ENCODE assay signal across 22 mouse cellular contexts in the genomic region with DNA sequence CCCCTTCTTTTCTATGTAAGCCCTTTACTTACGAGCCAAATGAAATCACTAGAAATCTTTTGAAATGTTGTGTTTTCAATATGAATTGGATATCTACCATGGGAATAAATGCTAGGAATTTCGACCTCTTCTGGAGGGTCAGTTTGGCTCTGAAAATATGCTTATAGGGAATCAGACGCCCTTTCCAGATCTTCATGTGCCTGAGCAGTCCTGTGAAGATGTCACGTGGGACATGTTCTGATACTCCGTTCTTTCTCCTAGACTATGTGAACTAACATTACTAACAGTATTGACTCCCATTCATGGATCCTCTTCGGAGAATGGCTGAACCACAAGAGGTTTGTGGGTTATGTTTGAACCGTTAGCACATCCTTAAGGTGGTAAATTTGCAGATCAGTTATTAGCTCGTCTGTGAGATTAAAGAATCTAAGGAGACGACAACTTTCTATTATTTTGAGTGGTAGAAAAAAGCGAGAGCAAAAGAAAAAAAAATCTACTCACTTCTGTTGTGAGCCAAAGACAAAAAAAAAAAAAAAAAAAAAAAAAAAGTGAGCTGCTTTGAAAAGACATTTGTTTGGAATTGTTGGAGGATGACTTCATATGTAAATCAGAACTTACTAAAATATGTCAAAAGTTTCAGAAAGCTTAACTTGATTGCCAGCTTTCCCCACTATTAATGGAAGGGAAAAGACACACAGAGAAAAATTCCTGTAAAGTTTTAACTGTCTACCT.
A peak's percentile ranks its signal among the peaks of the same experiment; 100 is the strongest.
DNase-seq lines count a peak whose midpoint lies in the region; ATAC-seq lines count a peak whose summit lies in the region.
"Had no signal": no experiment of that assay in that cellular context is flagged by ENCODE, and none has a peak within 500 bp of the region (broad histone marks: within the 10 kb centered on the region; RNA-seq: fewer than 3 reads in every experiment).

No protein-coding gene starts in this region.

- H3K9ac ChIP-seq in embryonic facial prominence, embryonic 13.5 days: no peak overlapping the region
- no peak overlapping the region for H3K9ac ChIP-seq in lung, embryonic 16.5 days (ENCODE audit: low read length)
- no peak overlapping the region for H3K9ac ChIP-seq in embryonic facial prominence, embryonic 15.5 days
- no peak overlapping the region for H3K9ac ChIP-seq in neural tube, embryonic 15.5 days (replicated peaks)
- H3K9ac ChIP-seq: forebrain, embryonic 12.5 days; liver, postnatal 0 days; midbrain, embryonic 15.5 days had no signal

- ATAC-seq in embryonic facial prominence, embryonic 13.5 days (ENCODE audit: insufficient number of reproducible peaks, insufficient read depth, low FRiP score, low TSS enrichment, low read depth): no peak
- no peak for ATAC-seq in lung, embryonic 16.5 days (ENCODE audit: low read depth)
- no peak for ATAC-seq in embryonic facial prominence, embryonic 15.5 days (ENCODE audit: insufficient number of reproducible peaks, low FRiP score, low TSS enrichment, low read depth)
- ATAC-seq in neural tube, embryonic 15.5 days (ENCODE audit: low FRiP score): no peak
- ATAC-seq: hindbrain, embryonic 16.5 days; intestine, postnatal 0 days; liver, postnatal 0 days; midbrain, embryonic 15.5 days had no signal

- no peaks in the 10 kb centered on the region for H3K27me3 ChIP-seq in embryonic facial prominence, embryonic 13.5 days
- no peaks in the 10 kb centered on the region for H3K27me3 ChIP-seq in embryonic facial prominence, embryonic 10.5 days (replicated peaks; ENCODE audit: low read depth, poor library complexity, severe bottlenecking)
- H3K27me3 ChIP-seq in lung, embryonic 16.5 days (ENCODE audit: control insufficient read depth, insufficient read depth, low read depth, low read length): no peaks in the 10 kb centered on the region
- no peaks in the 10 kb centered on the region for H3K27me3 ChIP-seq in embryonic facial prominence, embryonic 15.5 days
- H3K27me3 ChIP-seq in neural tube, embryonic 15.5 days (replicated peaks): no peaks in the 10 kb centered on the region
- H3K27me3 ChIP-seq: forebrain, embryonic 12.5 days; midbrain, embryonic 15.5 days had no signal

- 0 out of 2 replicates have a peak overlapping the region, but pooled peaks have one; percentile 37 for H3K4me2 ChIP-seq in embryonic facial prominence, embryonic 13.5 days
- no peak overlapping the region for H3K4me2 ChIP-seq in lung, embryonic 16.5 days (ENCODE audit: low read depth, low read length)
- no peak overlapping the region for H3K4me2 ChIP-seq in embryonic facial prominence, embryonic 15.5 days (replicated peaks)
- no peak overlapping the region for H3K4me2 ChIP-seq in neural tube, embryonic 15.5 days
- H3K4me2 ChIP-seq: forebrain, embryonic 12.5 days; liver, embryonic 11.5 days; midbrain, embryonic 15.5 days had no signal

- no peak overlapping the region for H3K4me3 ChIP-seq in embryonic facial prominence, embryonic 13.5 days
- H3K4me3 ChIP-seq in embryonic facial prominence, embryonic 10.5 days: no peak overlapping the region
- H3K4me3 ChIP-seq in lung, embryonic 16.5 days (ENCODE audit: low read length): no peak overlapping the region
- no peak overlapping the region for H3K4me3 ChIP-seq in embryonic facial prominence, embryonic 15.5 days (replicated peaks)
- no peak overlapping the region for H3K4me3 ChIP-seq in neural tube, embryonic 15.5 days (replicated peaks)
- H3K4me3 ChIP-seq: erythroblast, embryonic 14.5 days; forebrain, embryonic 12.5 days; hindbrain, embryonic 10.5 days; left cerebral cortex, adult 2 months; midbrain, embryonic 15.5 days had no signal

- 33% methylated on average over 10 of the region's 10 CpGs for WGBS in embryonic facial prominence, embryonic 13.5 days
- 73% methylated on average over 10 of the region's 10 CpGs for WGBS in embryonic facial prominence, embryonic 10.5 days
- 54% methylated on average over 10 of the region's 10 CpGs for WGBS in lung, embryonic 16.5 days
- WGBS in embryonic facial prominence, embryonic 15.5 days: 37% methylated on average over 10 of the region's 10 CpGs
- WGBS in neural tube, embryonic 15.5 days: 76% methylated on average over 10 of the region's 10 CpGs

- no peaks in the 10 kb centered on the region for H3K9me3 ChIP-seq in embryonic facial prominence, embryonic 13.5 days
- H3K9me3 ChIP-seq in embryonic facial prominence, embryonic 10.5 days: no peaks in the 10 kb centered on the region
- H3K9me3 ChIP-seq in lung, embryonic 16.5 days (ENCODE audit: control insufficient read depth, low read length): no peaks in the 10 kb centered on the region
- no peaks in the 10 kb centered on the region for H3K9me3 ChIP-seq in embryonic facial prominence, embryonic 15.5 days (replicated peaks)
- H3K9me3 ChIP-seq in neural tube, embryonic 15.5 days (replicated peaks): no peaks in the 10 kb centered on the region
- H3K9me3 ChIP-seq: forebrain, embryonic 12.5 days; hindbrain, embryonic 10.5 days; midbrain, embryonic 15.5 days had no signal

- H3K4me1 ChIP-seq in embryonic facial prominence, embryonic 13.5 days: peaks cover 48% of the 10 kb centered on the region
- peaks cover 39% of the 10 kb centered on the region for H3K4me1 ChIP-seq in embryonic facial prominence, embryonic 10.5 days
- H3K4me1 ChIP-seq in lung, embryonic 16.5 days (replicated peaks; ENCODE audit: control insufficient read depth, insufficient read depth, low read length): peaks cover 20% of the 10 kb centered on the region
- peaks cover 31% of the 10 kb centered on the region for H3K4me1 ChIP-seq in embryonic facial prominence, embryonic 15.5 days
- H3K4me1 ChIP-seq in neural tube, embryonic 15.5 days: peaks cover 9% of the 10 kb centered on the region

- peak overlapping the region; percentile 73 for H3K27ac ChIP-seq in embryonic facial prominence, embryonic 13.5 days
- H3K27ac ChIP-seq in embryonic facial prominence, embryonic 10.5 days (replicated peaks): no peak overlapping the region
- H3K27ac ChIP-seq in lung, embryonic 16.5 days (ENCODE audit: low read length): 0 out of 2 replicates have a peak overlapping the region, but pooled peaks have one; percentile 61
- H3K27ac ChIP-seq in embryonic facial prominence, embryonic 15.5 days (replicated peaks): peak overlapping the region; percentile 82
- H3K27ac ChIP-seq in neural tube, embryonic 15.5 days (replicated peaks): no peak overlapping the region
- H3K27ac ChIP-seq: forebrain, embryonic 12.5 days; hindbrain, embryonic 10.5 days; left cerebral cortex, adult 2 months; macrophage; midbrain, embryonic 15.5 days had no signal

- no peaks in the 10 kb centered on the region for H3K36me3 ChIP-seq in embryonic facial prominence, embryonic 13.5 days
- H3K36me3 ChIP-seq in embryonic facial prominence, embryonic 10.5 days (replicated peaks): no peaks in the 10 kb centered on the region
- no peaks in the 10 kb centered on the region for H3K36me3 ChIP-seq in lung, embryonic 16.5 days (ENCODE audit: control insufficient read depth, insufficient read depth, low read length)
- H3K36me3 ChIP-seq in embryonic facial prominence, embryonic 15.5 days: no peaks in the 10 kb centered on the region
- no peaks in the 10 kb centered on the region for H3K36me3 ChIP-seq in neural tube, embryonic 15.5 days
- H3K36me3 ChIP-seq: forebrain, embryonic 12.5 days; G1E; hindbrain, embryonic 10.5 days; midbrain, embryonic 15.5 days had no signal

- DNase-seq in embryonic facial prominence, embryonic 10.5 days (ENCODE audit: low spot score): no peak
- DNase-seq in lung, adult 18-20 months: no peak
- peak; percentile 19 for DNase-seq in naive thymus-derived CD4-positive, alpha-beta T cell, adult 2 months (ENCODE audit: low read depth)
- no peak for DNase-seq in natural killer cell, adult 2 months (ENCODE audit: low spot score in 2 of 2)
- DNase-seq: cerebellum, adult 8-10 months; gastrocnemius, postnatal 10 days; left cerebral cortex, postnatal 4 days; liver, postnatal 0 days had no signal

Comparison
In these comparisons a context has a peak if more than half of its experiments do, and no peak if none do; other contexts are left out.
1. H3K27ac ChIP-seq: peak in embryonic facial prominence, embryonic 13.5 days (single experiment), lung, embryonic 16.5 days (single experiment) and embryonic facial prominence, embryonic 15.5 days (single experiment); none in embryonic facial prominence, embryonic 10.5 days (single experiment) and neural tube, embryonic 15.5 days (single experiment).